Mouse (Mus musculus) megakaryocyte-erythroid progenitor cell, adult 5-6 weeks (primary cell): ENCODE results near the gene R3hdm4. TPM values are rescaled to one million over a fixed set of nuclear protein-coding genes. Genes with fewer than 3 reads are reported as not detected.
"Not testable (repeated sequence)": the region's sequence is repeated elsewhere in the genome, so short reads cannot be mapped to it uniquely, and the experiment has no call there.

Experiments
- ATAC-seq: replicated peaks from 2 replicates; pipeline ENCODE4 v1.8.0; 2016; ENCODE audit warnings: mild to moderate bottlenecking, inconsistent platforms; ENCODE audit not compliant: severe bottlenecking, poor library complexity, low FRiP score, low TSS enrichment
- total RNA-seq, 2 experiments: library from RNA; stranded (forward) in 1 of 2; stranded (reverse) in 1 of 2; fragments of 200-1000, 215-1000 nt in 1 of 2; fragments of >200 nt in 1 of 2; fragmentation: Nextera tagmentation in 1 of 2; gene quantifications; 2 replicates each; pipeline ENCODE4 v1.2.3; 2014 to 2017

R3hdm4 gene
- total RNA-seq, 2 experiments from 2014 or later, result 38.9 to 80.3 TPM

GRCm38 (mm10) chr10:79909092-79909922 is 11.7 kb downstream of the R3hdm4 start:
- peak; percentile 23; the same call in 1 of the 2 replicates for ATAC-seq

DNA sequence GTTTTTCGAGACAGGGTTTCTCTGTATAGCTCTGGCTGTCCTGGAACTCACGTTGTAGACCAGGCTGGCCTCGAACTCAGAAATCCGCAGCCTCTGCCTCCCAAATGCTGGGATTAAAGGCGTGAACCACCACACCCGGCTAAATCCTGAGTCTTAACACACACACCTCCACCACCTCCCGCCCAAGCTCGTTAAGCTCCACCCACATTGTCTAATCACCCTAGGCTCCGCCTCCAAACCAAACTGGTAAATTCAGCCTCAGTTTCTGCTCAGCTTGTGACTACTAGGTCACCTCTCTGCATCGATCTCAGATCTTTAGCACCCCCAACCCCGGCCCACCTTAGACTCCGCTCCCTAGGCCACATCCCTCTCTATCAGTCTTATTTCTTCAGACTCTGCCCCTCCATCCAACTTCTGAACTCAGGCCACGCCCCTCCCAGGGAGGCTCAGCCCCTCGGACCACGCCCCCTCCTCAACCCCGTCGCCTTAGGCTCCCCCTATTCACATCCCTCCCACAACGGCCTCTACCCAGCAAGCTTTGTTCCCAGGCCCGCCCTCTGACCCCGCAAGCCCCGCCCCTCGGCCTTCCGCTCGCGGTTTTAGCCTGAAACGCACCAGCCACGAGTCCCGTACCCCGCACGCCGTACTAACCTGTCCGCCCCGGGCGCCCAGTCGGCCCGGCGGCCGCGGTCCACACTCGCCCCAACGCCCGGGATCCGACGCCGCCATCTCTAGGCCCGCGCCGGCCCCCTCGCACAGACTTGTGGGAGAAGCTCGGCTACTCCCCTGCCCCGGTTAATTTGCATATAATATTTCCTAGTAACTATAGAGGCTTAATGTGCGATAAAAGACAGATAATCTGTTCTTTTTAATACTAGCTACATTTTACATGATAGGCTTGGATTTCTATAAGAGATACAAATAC is 12.6 kb downstream of the R3hdm4 start, which contains the start of gene Med16:
TSS of gene Med16 (minus strand) at position 757 of the 925 bp plus-strand sequence.
- ATAC-seq, result peak; percentile 91

DNA sequence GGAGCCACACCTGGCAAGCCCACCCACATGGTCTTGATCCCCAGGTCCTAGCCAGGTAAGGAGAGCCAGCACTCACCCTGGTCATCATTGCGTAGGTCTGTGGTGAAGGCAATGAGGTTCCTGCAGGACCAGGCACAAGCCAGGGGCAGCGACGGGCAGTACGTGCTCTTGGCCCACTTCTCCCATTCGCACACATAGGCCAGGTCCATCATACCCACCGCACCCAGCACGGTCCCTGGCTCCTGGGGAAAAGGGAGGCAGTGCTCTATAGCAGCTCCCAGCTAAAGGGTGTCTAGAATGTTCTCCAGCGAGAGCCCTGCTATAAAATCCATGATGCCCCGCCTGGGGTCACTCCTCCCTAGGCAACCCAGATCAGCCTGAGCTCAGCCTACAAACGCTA is 13.6 kb downstream of the R3hdm4 start:
- no peak for ATAC-seq

DNA sequence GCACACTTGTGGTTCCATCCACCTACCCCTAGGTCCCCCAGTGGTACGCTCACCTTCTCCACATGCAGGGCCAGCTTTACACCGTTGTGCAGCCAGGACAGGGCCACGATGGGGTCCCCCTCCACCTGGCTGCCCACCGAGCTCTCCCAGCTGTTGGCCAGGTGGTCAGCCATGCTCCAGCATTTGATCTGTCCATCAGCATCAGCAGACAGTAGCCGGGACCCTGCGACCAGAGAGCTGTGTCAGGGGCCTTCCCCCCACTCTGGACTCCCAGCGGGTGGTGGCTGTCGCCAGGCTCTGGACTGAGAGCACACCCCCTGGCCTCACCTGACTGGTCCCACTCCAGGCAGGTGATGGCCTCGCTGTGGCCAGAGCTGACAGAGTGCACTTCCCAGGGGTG is 14.3 kb downstream of the R3hdm4 start:
- no peak for ATAC-seq

DNA sequence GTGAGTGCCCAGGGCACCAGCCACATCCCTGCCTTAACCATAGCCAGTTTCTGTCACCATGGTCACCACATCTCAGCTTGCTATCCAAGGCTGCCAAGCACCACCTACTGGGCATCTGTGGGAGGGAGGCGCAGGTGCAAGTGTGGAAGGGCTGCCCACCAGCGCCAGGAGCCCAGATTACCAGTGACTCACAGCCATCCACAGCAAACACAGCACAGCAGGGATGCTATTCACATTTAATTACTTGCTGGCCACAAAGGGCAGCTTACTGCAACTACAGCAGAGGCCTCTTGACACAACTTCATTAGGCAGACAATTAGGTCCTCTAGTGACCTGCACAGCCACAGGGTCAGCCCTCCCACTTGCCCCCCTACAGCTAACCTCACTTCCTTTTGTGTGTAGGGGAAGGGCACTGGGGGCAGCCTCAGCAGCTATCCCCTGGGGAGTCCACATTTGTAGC is 20.0 kb downstream of the R3hdm4 start:
- no peak; the same call in 1 of the 2 replicates for ATAC-seq

DNA sequence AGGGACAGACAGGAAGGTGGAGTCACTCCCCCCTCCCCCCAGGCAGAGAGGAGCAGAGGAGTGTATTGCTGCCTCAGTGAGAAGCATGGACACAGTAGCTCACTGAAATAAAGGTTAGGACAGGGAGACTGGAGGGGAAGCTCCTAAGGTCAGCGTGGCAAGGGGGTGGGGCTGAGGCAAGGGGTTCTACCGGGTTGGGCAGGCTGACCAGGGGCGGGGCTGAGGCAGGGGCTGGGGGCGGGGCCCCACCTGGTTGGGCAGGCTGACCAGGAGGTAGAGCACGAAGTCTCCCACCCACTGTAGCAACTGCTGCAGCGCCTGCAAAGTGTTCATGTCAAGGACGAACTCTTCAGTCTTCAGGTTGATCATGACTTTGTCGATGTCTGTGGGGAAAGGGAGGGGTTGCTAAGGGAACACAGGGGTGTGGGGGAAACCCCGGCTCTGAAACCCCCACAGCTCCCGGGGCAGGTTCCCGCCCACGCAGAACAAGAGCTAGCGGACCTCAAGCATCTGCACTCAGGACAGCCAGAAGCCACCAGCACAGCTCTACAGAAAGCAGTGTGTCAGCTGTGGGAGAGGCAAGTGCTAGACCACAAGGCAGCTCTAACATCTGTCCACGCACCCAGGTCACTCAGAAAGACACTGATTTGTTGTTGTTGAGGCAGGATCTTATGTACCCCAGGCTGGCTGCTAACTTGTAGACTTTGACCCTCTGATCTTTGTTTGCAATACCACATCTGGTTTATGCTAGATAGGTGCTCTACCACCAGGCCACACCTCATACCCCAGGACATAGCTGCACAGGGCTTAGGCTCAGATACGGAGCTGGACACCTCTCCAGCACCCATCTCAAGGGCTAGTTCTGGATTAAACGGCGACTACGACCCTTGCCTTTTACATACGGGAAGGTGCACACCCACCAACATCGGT is 23.4 kb downstream of the R3hdm4 start:
- no peak for ATAC-seq

DNA sequence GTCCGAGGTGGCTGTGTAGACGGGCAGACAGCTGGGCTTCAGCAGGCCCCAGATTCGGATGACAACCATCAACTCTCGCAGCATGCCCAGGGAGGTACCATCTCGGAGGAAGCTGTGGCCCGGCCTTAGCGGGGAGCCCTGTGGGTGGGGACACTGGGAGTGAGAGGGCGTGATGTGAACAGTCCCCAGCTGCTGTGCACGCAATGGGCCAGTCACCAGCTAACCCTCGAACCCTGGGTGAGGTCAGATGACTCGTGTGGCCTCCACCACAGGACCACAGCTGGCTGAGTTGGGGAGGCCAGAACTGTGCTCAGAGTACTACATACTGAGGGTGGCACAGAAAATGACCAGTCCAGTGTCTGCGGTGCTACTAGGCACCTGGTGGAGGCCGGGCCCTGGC is 24.2 kb downstream of the R3hdm4 start:
- no peak for ATAC-seq

GRCm38 (mm10) chr10:79896306-79896705 is 24.7 kb downstream of the R3hdm4 start:
- no peak for ATAC-seq

- peak; percentile 72 for ATAC-seq
These were observed 28.4 kb downstream of the R3hdm4 start for GRCm38 (mm10) chr10:79892451-79893118.

GRCm38 (mm10) chr10:79890670-79891069 is 30.3 kb downstream of the R3hdm4 start, which contains the start of gene Cfd:
Cfd (plus strand) TSS chr10:79890853.
- ATAC-seq, result no peak

DNA sequence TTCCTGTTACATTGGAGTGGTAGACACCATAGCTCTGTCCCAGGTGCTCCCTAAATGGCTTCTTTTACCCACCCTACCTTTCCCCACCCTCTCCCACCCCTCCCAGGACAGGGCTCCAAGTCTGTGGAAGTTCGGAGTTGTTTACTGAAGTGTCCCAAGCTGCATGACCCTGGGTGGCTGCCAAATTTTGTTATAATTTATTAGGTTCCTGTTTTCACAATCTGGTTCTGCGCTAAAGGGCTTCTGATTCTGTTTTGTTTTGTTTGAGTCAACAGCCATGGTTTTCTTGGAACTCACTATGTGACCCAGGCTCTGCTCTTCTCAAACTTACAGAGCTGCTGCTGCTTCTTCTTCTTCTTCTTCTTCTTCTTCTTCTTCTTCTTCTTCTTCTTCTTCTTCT is 31.6 kb downstream of the R3hdm4 start:
- no peak for ATAC-seq

DNA sequence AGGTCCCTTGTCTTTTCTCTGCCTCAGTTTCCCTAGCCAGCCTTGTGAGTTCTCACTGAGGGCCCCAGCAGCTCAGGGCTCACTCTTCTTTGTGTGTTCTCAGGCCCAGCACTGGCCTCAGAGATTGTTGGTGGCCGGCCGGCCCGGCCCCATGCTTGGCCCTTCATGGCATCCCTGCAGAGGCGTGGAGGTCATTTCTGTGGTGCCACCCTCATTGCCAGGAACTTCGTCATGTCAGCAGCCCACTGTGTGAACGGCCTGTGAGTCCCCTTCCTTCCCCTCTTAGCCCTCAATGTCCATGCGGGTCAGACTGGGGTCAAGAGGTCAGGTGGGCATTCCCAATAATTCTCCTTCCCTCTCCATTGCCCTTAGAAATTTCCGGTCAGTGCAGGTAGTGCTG is 34.4 kb downstream of the R3hdm4 start:
- no peak for ATAC-seq

- no peak for ATAC-seq
These were observed 35.0 kb downstream of the R3hdm4 start, which contains the start of gene Elane for GRCm38 (mm10) chr10:79886054-79886453. Elane (plus strand) TSS chr10:79886247.

- not testable (repeated sequence) for ATAC-seq
These were observed 36.1 kb downstream of the R3hdm4 start for GRCm38 (mm10) chr10:79884938-79885337.

- 0 out of 2 replicates have a peak, but pooled peaks have one; percentile 8 for ATAC-seq
These were observed 36.6 kb downstream of the R3hdm4 start for GRCm38 (mm10) chr10:79884446-79884845.

DNA sequence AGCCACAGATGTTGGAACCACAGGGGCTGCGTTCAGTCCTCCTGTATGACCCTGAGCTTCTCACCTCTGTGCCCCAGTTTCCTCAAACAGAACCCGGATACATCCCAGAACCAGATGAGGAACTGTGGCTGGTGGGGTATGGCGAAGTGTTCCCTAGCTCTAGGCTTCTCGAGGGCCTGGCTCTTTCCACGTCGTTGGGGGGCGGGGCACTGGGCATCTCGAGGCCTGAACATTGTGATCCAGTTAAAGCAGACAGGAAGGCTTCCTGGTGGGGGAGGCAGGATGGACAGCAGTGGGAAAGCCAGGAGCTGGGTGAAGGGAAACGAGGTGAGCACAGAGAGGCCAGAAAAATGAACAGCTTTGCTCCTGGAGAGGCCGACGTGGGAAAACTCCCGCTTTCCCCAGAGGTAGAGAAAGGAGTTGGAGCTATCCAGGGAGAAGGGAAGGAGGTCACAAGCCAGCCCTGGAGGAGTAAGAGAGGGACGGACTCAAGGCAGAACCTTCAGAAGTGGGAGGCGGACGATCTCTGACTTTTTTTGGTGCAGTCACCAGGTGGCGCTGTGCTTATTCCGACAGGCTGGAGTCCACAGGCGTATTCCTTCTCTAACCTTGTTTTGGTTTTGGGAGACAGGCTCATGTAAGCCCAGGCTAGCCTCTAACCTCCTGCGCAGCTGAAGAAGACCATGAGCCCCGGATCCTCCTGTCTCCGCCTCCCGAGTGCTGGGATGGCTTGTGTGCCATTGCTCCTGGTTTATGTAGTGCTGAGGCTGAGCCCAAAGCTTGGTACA is 37.5 kb downstream of the R3hdm4 start:
- ATAC-seq, result peak; percentile 51

GRCm38 (mm10) chr10:79881981-79882380 is 39.0 kb downstream of the R3hdm4 start:
- ATAC-seq, result peak; percentile 60

GRCm38 (mm10) chr10:79880721-79881120 is 40.3 kb downstream of the R3hdm4 start:
- ATAC-seq, result no peak
